Mouse (Mus musculus) ES-E14 (cell line): ENCODE measurements around the gene Adam11. TPM values are rescaled to one million over a fixed set of nuclear protein-coding genes. Genes with fewer than 3 reads are reported as not detected.

Source experiments
- DNase-seq: peaks from one replicate; pipeline ENCODE4 v3.0.0-alpha.2; 2013; ENCODE audit warnings: low read depth, low spot score
- H3K27ac ChIP-seq: 2 replicates; pipeline ENCODE4 v1.5.1; 2012; ENCODE audit warnings: low read depth, mild to moderate bottlenecking, low read length, moderate library complexity, mixed read lengths; ENCODE audit not compliant: poor library complexity, insufficient read depth, severe bottlenecking
- H3K36me3 ChIP-seq: 2 replicates; pipeline ENCODE4 v1.6.1; 2012; ENCODE audit warnings: mild to moderate bottlenecking, low read length, moderate library complexity, mixed read lengths; ENCODE audit not compliant: control insufficient read depth, poor library complexity, insufficient read depth, severe bottlenecking
- H3K4me1 ChIP-seq, 2 experiments: fragments of 150-350 bp in 1 of 2; sonication (generic) in 1 of 2; 2 replicates each; pipeline ENCODE4 v1.6.1; 2012; ENCODE audit warnings: low read length in 2 of 2, mild to moderate bottlenecking in 1 of 2, mixed read lengths in 1 of 2; ENCODE audit not compliant: control insufficient read depth in 2 of 2, insufficient read depth in 2 of 2, poor library complexity in 1 of 2
- H3K4me3 ChIP-seq, 2 experiments: fragments of 150-350 bp in 1 of 2; sonication (generic) in 1 of 2; 2 replicates each; pipeline ENCODE4 v1.5.1; 2012; ENCODE audit warnings: low read length in 2 of 2, low read depth in 1 of 2, mild to moderate bottlenecking in 1 of 2, mixed read lengths in 1 of 2; ENCODE audit not compliant: insufficient read depth in 1 of 2, poor library complexity in 1 of 2, severe bottlenecking in 1 of 2
- H3K9ac ChIP-seq: 2 replicates; pipeline ENCODE4 v1.6.1; 2012; ENCODE audit warnings: low read depth, mild to moderate bottlenecking, low read length, mixed read lengths; ENCODE audit not compliant: poor library complexity, insufficient read depth, severe bottlenecking
- H3K9me3 ChIP-seq: fragments of 150-350 bp; sonication (generic); 2 replicates; pipeline ENCODE4 v1.6.1; 2012; ENCODE audit warnings: low read depth, mild to moderate bottlenecking, low read length; ENCODE audit not compliant: control insufficient read depth, insufficient read depth
- CHD2 ChIP-seq: IDR thresholded peaks from 2 replicates; pipeline ENCODE4 v1.6.1; 2014; ENCODE audit warnings: mild to moderate bottlenecking, low read depth, low read length, inconsistent platforms
- HCFC1 ChIP-seq: IDR thresholded peaks from 2 replicates; pipeline ENCODE4 v1.6.1; 2012; ENCODE audit warnings: low read length, inconsistent platforms, borderline replicate concordance; ENCODE audit not compliant: insufficient read depth
- MAFK ChIP-seq: IDR thresholded peaks from 2 replicates; pipeline ENCODE4 v1.6.1; 2014; ENCODE audit warnings: mild to moderate bottlenecking, low read depth, low read length, inconsistent platforms; ENCODE audit not compliant: insufficient read depth
- ZC3H11A ChIP-seq: IDR thresholded peaks from 2 replicates; pipeline ENCODE4 v1.6.1; 2012; ENCODE audit warnings: low read depth, mild to moderate bottlenecking, inconsistent platforms, low read length, borderline replicate concordance
- ZNF384 ChIP-seq: IDR thresholded peaks from 2 replicates; pipeline ENCODE4 v1.6.1; 2012; ENCODE audit warnings: low read depth, low read length, inconsistent platforms
- in situ Hi-C, 2 experiments: fragments of 600-800 bp; cut with MboI; formaldehyde crosslinking; loops; one replicate each; pipeline ENCODE4 v1.15.1; 2025; ENCODE audit warnings: low sequenced_read_pairs in 2 of 2, inconsistent platforms in 1 of 2; ENCODE audit not compliant: unreplicated experiment in 2 of 2
- total RNA-seq: library from RNA; depleted of rRNA; stranded (reverse); fragments of 300-350 nt; gene quantifications from 2 replicates; pipeline ENCODE4 v1.2.3, GENCODE M21; 2012

Gene Adam11
- total RNA-seq, 1 experiment, result 1.7 TPM

- no peak for DNase-seq
- no peaks in the 10 kb centered on the region for H3K36me3 ChIP-seq
- no peaks in the 10 kb centered on the region for H3K9me3 ChIP-seq
- H3K27ac ChIP-seq, result no peak overlapping the region
- TF ChIP-seq CHD2 (no peak), MAFK (no peak), ZC3H11A (no peak), ZNF384 (no peak), HCFC1 (no peak)
- in situ Hi-C loops, result no loop called here
- H3K9ac ChIP-seq, result no peak overlapping the region
- H3K4me1 ChIP-seq, result no peaks in the 10 kb centered on the region
- no peak overlapping the region for H3K4me3 ChIP-seq
Observed at GRCm38 (mm10) chr11:102791682-102792445, 30.6 kb downstream of the Adam11 start.

- TF ChIP-seq ZC3H11A (no peak), ZNF384 (no peak), CHD2 (no peak), MAFK (no peak), HCFC1 (no peak)
- Histone ChIP-seq H3K9ac (no peak overlapping the region), H3K36me3 (peaks cover 2% of the 10 kb centered on the region), H3K27ac (no peak overlapping the region), H3K4me1 (no peaks in the 10 kb centered on the region), H3K4me3 (no peak overlapping the region), H3K9me3 (no peaks in the 10 kb centered on the region)
- in situ Hi-C loops, result no loop called here
- no peak for DNase-seq
Observed at GRCm38 (mm10) chr11:102794157-102794556, 32.9 kb downstream of the Adam11 start.

GRCm38 (mm10) chr11:102803453-102803852, 42.2 kb downstream of the Adam11 start:
- in situ Hi-C loops, result no loop called here
- DNase-seq, result no peak
- Histone ChIP-seq H3K4me3 (no peak overlapping the region), H3K4me1 (peaks cover 0 to 5% of the 10 kb centered on the region in 2 experiments; a peak in 1 of 4 replicates), H3K9ac (no peak overlapping the region), H3K27ac (no peak overlapping the region), H3K36me3 (peaks cover 21% of the 10 kb centered on the region), H3K9me3 (no peaks in the 10 kb centered on the region)
- TF ChIP-seq ZNF384 (no peak), CHD2 (no peak), HCFC1 (no peak), ZC3H11A (no peak)

- Histone ChIP-seq H3K4me3 (no peak overlapping the region), H3K27ac (no peak overlapping the region), H3K9me3 (no peaks in the 10 kb centered on the region), H3K4me1 (peaks cover 0 to 8% of the 10 kb centered on the region in 2 experiments; a peak in 2 of 4 replicates), H3K36me3 (peaks cover 9% of the 10 kb centered on the region; the same call in 1 of the 2 replicates), H3K9ac (no peak overlapping the region)
- in situ Hi-C loops, result no loop called here
- no peak for TF ChIP-seq CHD2
- no peak for TF ChIP-seq MAFK
- TF ChIP-seq ZC3H11A, result no peak
- TF ChIP-seq HCFC1, result no peak
- TF ChIP-seq ZNF384, result no peak
- DNase-seq, result no peak
Observed at GRCm38 (mm10) chr11:102808246-102808645, 47.0 kb downstream of the Adam11 start.
